Comparison of ENCODE assay signal across 8 mouse cellular contexts in genomic region chr10:7662471-7663141, GRCm38 (mm10). TPM values are rescaled to one million over a fixed set of nuclear protein-coding genes. Genes with fewer than 3 reads are reported as not detected.
DNase-seq lines count a peak whose midpoint lies in the region; ATAC-seq and TF ChIP-seq lines count a peak whose summit lies in the region.

No protein-coding gene starts in this region.

- under 1% methylated on average over 44 of the region's 44 CpGs for WGBS in cerebellum, adult 2 months
- WGBS in forebrain, embryonic 15.5 days, result 0% methylated on average over 44 of the region's 44 CpGs
- WGBS in liver, embryonic 11.5 days, result under 1% methylated on average over 40 of the region's 44 CpGs

- H3K36me3 ChIP-seq in forebrain, embryonic 15.5 days, result no peaks in the 10 kb centered on the region
- no peaks in the 10 kb centered on the region for H3K36me3 ChIP-seq in liver, embryonic 11.5 days (ENCODE audit: control insufficient read depth, insufficient read depth, low read length)

- H3K4me3 ChIP-seq in cerebellum, adult 2 months (replicated peaks; ENCODE audit: insufficient read depth, low read depth, low read length), result peak overlapping the region; percentile 84
- peak overlapping the region; percentile 94 for H3K4me3 ChIP-seq in forebrain, embryonic 15.5 days
- H3K4me3 ChIP-seq in liver, embryonic 11.5 days (ENCODE audit: low read depth, low read length), result peak overlapping the region; percentile 98

- peak overlapping the region; percentile 78 for H3K9ac ChIP-seq in forebrain, embryonic 15.5 days (replicated peaks)
- peak overlapping the region; percentile 94 for H3K9ac ChIP-seq in liver, embryonic 11.5 days (ENCODE audit: low read depth, low read length)

- no peaks in the 10 kb centered on the region for H3K9me3 ChIP-seq in forebrain, embryonic 15.5 days
- H3K9me3 ChIP-seq in liver, embryonic 11.5 days (ENCODE audit: control insufficient read depth, low read length), result no peaks in the 10 kb centered on the region

- TF ChIP-seq POLR2A in cerebellum, adult 2 months (IDR thresholded peaks at IDR 0.05; ENCODE audit: borderline replicate concordance, insufficient read depth, low read length), result no peak

- no peaks in the 10 kb centered on the region for H3K27me3 ChIP-seq in cerebellum, adult 2 months (ENCODE audit: control insufficient read depth, insufficient read depth, low read length)
- H3K27me3 ChIP-seq in forebrain, embryonic 15.5 days, result no peaks in the 10 kb centered on the region
- no peaks in the 10 kb centered on the region for H3K27me3 ChIP-seq in liver, embryonic 11.5 days (replicated peaks; ENCODE audit: control insufficient read depth, insufficient read depth, low read length)

- peak; percentile 84 for ATAC-seq in forebrain, embryonic 15.5 days (replicated peaks)
- peak; percentile 78 for ATAC-seq in liver, embryonic 11.5 days (replicated peaks; ENCODE audit: low FRiP score)

- peak overlapping the region; percentile 67 for H3K4me2 ChIP-seq in forebrain, embryonic 15.5 days (replicated peaks)
- H3K4me2 ChIP-seq in liver, embryonic 11.5 days, result peak overlapping the region; percentile 97

- peak overlapping the region; percentile 60 for H3K27ac ChIP-seq in cerebellum, adult 2 months (ENCODE audit: insufficient read depth, low read length)
- H3K27ac ChIP-seq in forebrain, embryonic 15.5 days (replicated peaks), result peak overlapping the region; percentile 94
- H3K27ac ChIP-seq in liver, embryonic 11.5 days (ENCODE audit: low read depth, low read length), result peak overlapping the region; percentile 94

- no peak for DNase-seq in cerebellum, adult 2 months
- no peak for DNase-seq in cerebellum, adult 11 months
- peak; percentile 84 for DNase-seq in 3134 (ENCODE audit: extremely low read depth, insufficient read length, low spot score)
- DNase-seq in adipocyte (ENCODE audit: low spot score), result peak; percentile 60
- peak; percentile 85 for DNase-seq in liver, embryonic 11.5 days (ENCODE audit: low spot score)
- peak; percentile 73 to 77 for DNase-seq in natural killer cell, adult 2 months (ENCODE audit: low spot score in 2 of 2)
- no peak for DNase-seq in right cerebral cortex, postnatal 36 days (ENCODE audit: low spot score in 2 of 2)

- H3K4me1 ChIP-seq in cerebellum, adult 2 months (ENCODE audit: control insufficient read depth, insufficient read depth, low read length), result peaks cover 4% of the 10 kb centered on the region; the same call in 1 of the 2 replicates
- peaks cover 21% of the 10 kb centered on the region for H3K4me1 ChIP-seq in forebrain, embryonic 15.5 days
- H3K4me1 ChIP-seq in liver, embryonic 11.5 days (replicated peaks; ENCODE audit: control insufficient read depth, insufficient read depth, low read length), result peaks cover 18% of the 10 kb centered on the region

- TF ChIP-seq CTCF in cerebellum, adult 2 months (IDR thresholded peaks at IDR 0.05; ENCODE audit: borderline replicate concordance, insufficient read depth, low read depth, low read length), result no peak

RNA-seq across cellular contexts. Expression of gene Nup43, which starts 4.7 kb away (rescaled TPM):
- polyA plus RNA-seq in cerebellum, adult 2 months (2012; rRNA removed), result 10.2 and 10.9 TPM in 2 replicates
- 39.1 and 41.1 TPM in 2 replicates for polyA plus RNA-seq in forebrain, embryonic 15.5 days (2015; fragmentation: Nextera tagmentation; extraction: Ambion mirVana)
- 66.1 and 68.3 TPM in 2 replicates for polyA plus RNA-seq in liver, embryonic 11.5 days (2014; fragmentation: Nextera tagmentation; extraction: Ambion mirVana)

RNA-seq across cellular contexts. Expression of gene Pcmt1, which starts 18.3 kb away (rescaled TPM):
- 146 and 151 TPM in 2 replicates for polyA plus RNA-seq in cerebellum, adult 2 months (2012; rRNA removed)
- 163 and 164 TPM in 2 replicates for polyA plus RNA-seq in forebrain, embryonic 15.5 days (2015; fragmentation: Nextera tagmentation; extraction: Ambion mirVana)
- polyA plus RNA-seq in liver, embryonic 11.5 days (2014; fragmentation: Nextera tagmentation; extraction: Ambion mirVana), result 137 and 143 TPM in 2 replicates

RNA-seq across cellular contexts. Expression of gene Lats1, which starts 18.4 kb away (rescaled TPM):
- 20.5 and 22.2 TPM in 2 replicates for polyA plus RNA-seq in cerebellum, adult 2 months (2012; rRNA removed)
- polyA plus RNA-seq in forebrain, embryonic 15.5 days (2015; fragmentation: Nextera tagmentation; extraction: Ambion mirVana), result 10.5 and 10.8 TPM in 2 replicates
- 7.7 and 7.9 TPM in 2 replicates for polyA plus RNA-seq in liver, embryonic 11.5 days (2014; fragmentation: Nextera tagmentation; extraction: Ambion mirVana)

Comparison
In these comparisons a context has a peak if more than half of its experiments do, and no peak if none do; other contexts are left out.
1. DNase-seq: peak in 3134 (single experiment), adipocyte (single experiment), liver, embryonic 11.5 days (single experiment) and natural killer cell, adult 2 months (2 of 2); none in cerebellum, adult 2 months (0 of 2), cerebellum, adult 11 months (single experiment) and right cerebral cortex, postnatal 36 days (0 of 2).
2. Peak in every context shown above with its lines, with median percentiles within 50 percentile points of each other: H3K27ac ChIP-seq and H3K4me3 ChIP-seq.